Mouse (Mus musculus) embryo, embryonic 11.5 days (tissue): ENCODE results near the gene Ppl.

Experiments used
- DNase-seq: peaks from one replicate; pipeline ENCODE4 v3.0.0-alpha.2; 2012; ENCODE audit warnings: low read depth, low spot score

Ppl gene

DNA sequence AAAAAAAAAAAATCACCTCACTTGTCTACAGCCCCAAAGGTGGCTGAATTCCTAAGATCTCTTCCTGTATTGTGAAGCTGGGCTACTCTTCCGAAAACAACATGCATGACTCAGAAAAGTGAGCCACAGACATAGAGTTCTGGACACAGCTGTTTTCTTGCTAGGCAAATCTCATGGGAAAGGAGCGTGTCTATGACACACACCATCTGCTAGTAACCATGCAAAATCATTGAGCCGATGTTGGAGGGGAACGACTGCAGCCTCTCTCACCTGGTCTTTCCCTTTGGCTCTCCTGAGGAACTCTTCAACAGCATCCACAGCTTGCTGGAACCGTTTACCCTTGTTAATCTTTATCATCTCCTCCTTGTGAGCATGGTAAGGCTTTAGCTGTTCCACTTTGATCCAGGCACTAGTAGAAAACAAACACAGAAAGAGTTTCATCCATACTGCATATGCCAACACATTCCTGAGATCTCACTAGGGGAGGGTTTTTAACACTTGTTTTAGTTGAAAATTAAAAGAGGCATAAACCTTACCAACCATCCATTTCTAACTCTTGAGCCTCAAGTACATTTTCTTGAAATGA, 95.5 kb downstream of the Ppl start:
- DNase-seq = no peak
